Mouse (Mus musculus) megakaryocyte, embryonic 14.5 days (primary cell): ENCODE results near the gene Vmn1r198.

Source experiments
- FLI1 ChIP-seq: IDR thresholded peaks from 2 replicates; pipeline ENCODE4 v1.6.1; 2012; ENCODE audit warnings: low read length, inconsistent platforms, mixed read lengths
- GATA1 ChIP-seq: IDR thresholded peaks from 3 replicates; pipeline ENCODE4 v1.6.1; 2012; ENCODE audit warnings: mixed read lengths, low read length, inconsistent platforms, borderline replicate concordance

DNA sequence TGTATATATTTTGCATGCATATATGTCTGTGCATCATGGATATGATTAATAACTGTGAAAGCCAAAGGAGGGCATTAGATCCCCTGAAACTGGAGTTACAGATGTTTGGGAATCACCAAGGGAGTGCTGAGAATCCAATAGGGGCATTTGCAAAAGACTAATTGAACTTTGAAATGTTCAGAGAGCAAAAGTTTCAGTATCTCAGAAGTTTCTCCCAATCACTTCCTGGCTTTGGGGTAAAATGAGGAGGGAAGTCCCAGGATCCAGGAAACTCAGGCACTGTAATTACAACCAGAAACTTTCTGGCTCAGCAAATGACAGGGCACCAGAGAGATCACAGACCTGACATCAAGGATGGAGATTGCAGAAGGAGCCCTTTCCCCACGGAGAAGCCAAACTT is at the start of gene Vmn1r198:
- no peak for TF ChIP-seq GATA1
- TF ChIP-seq FLI1: no peak
